Mouse (Mus musculus): ENCODE results near the gene Rhbdl2. TPM values are rescaled to one million over a fixed set of nuclear protein-coding genes. Genes with fewer than 3 reads are reported as not detected.

The Rhbdl2 gene
- not detected in 4 replicates for total RNA-seq (2023; ENCODE audit: inconsistent age)

GRCm38 (mm10) chr4:123787191-123787985, at the start of gene Rhbdl2:
TSS of gene Rhbdl2 (plus strand) at chr4:123787874.

DNA sequence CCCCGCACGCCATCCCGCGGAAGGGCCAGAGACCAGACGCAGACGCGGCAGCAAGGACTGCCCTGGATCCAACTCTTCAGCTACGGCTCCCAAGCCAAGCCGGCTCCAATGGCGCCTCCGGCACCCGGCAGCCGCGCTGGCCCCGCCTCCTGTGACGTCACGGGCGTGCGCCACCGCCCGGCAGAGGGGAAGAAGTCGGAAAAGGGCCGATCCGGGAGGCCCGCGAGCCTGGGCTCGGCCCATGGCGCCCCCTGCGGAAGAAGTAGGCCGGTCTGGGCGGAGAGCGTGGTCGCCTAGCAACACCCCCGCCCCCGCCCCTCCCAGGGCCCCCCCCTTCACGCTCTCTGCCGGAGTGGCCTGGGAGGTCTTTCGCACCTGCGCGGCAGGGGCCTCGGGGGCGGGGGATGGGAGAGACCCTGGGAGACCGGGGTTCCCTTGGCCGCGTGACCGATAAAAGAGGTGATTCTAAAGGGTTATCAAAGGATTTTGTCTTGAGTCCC, 37.5 kb upstream of the Rhbdl2 start, which contains the start of gene Akirin1:
TSS of gene Akirin1 (minus strand) at position 194 of the 500 bp plus-strand sequence.

DNA sequence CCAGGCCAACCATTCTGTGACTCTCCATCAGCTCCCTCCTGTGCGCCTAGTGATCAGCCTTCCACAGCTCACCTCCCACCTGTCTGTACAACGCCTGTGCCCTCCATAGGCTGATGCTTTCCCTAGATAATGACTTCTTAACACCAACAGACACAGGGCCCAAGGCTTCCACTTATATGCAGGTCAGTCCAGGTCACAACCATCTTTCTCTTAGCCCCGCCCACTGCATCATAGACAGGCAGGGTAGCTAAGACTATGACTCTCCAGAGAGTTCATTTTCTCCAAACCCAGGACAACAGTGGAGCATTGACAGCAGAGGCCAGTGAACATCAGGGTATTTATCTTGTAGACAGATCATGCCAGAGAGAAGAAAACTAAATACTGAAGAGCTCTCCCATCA, 71.7 kb downstream of the Rhbdl2 start, which contains the start of gene 4933427I04Rik:
TSS of gene 4933427I04Rik (plus strand) at position 301 of the 400 bp plus-strand sequence.

Other genes starting within 250 kb of the Rhbdl2 start
- gene Macf1, start 103.5 kb upstream of the Rhbdl2 start, total RNA-seq (2023; ENCODE audit: inconsistent age): 608 to 719 TPM (median 623 TPM) in 4 replicates
- gene Ndufs5, start 69.7 kb upstream of the Rhbdl2 start, total RNA-seq (2023; ENCODE audit: inconsistent age): 30.5 to 38.8 TPM (median 33.6 TPM) in 4 replicates
- gene Akirin1, start 37.5 kb upstream of the Rhbdl2 start, total RNA-seq (2023; ENCODE audit: inconsistent age): 58.7 to 71.5 TPM (median 68.2 TPM) in 4 replicates
- not detected in 4 replicates for gene 4933427I04Rik, start 71.8 kb downstream of the Rhbdl2 start, total RNA-seq (2023; ENCODE audit: inconsistent age)
- gene Mycbp, start 117.0 kb downstream of the Rhbdl2 start, total RNA-seq (2023; ENCODE audit: inconsistent age): 10.9 to 22.4 TPM (median 14.9 TPM) in 4 replicates
- gene Rragc, start 129.6 kb downstream of the Rhbdl2 start, total RNA-seq (2023; ENCODE audit: inconsistent age): 107 to 117 TPM (median 110 TPM) in 4 replicates
- 1.5 to 3.1 TPM (median 2.3 TPM) in 4 replicates for gene 4930535I16Rik, start 130.1 kb downstream of the Rhbdl2 start, total RNA-seq (2023; ENCODE audit: inconsistent age)

All from B cell, adult (primary cell).